Mouse (Mus musculus) midbrain, embryonic 10.5 days (tissue): ENCODE results near the gene Zfp827. TPM values are rescaled to one million over a fixed set of nuclear protein-coding genes. Genes with fewer than 3 reads are reported as not detected.
"Not testable (repeated sequence)": the region's sequence is repeated elsewhere in the genome, so short reads cannot be mapped to it uniquely, and the experiment has no call there.

Experiments used
- DNase-seq: peaks from one replicate; pipeline ENCODE4 v3.0.0-alpha.2; 2017; ENCODE audit warnings: low spot score
- H3K27ac ChIP-seq: fragments of 300-500 bp; sonication (generic); replicated peaks from 2 replicates; pipeline ENCODE4 v1.5.1; 2016; ENCODE audit warnings: mild to moderate bottlenecking
- H3K27me3 ChIP-seq: fragments of 300-500 bp; sonication (generic); 2 replicates; pipeline ENCODE4 v1.6.1; 2016; ENCODE audit warnings: low read depth, mild to moderate bottlenecking; ENCODE audit not compliant: poor library complexity, severe bottlenecking
- H3K36me3 ChIP-seq: fragments of 300-500 bp; sonication (generic); 2 replicates; pipeline ENCODE4 v1.6.1; 2016; ENCODE audit warnings: mild to moderate bottlenecking, moderate library complexity
- H3K4me1 ChIP-seq: fragments of 300-500 bp; sonication (generic); 2 replicates; pipeline ENCODE4 v1.6.1; 2016
- H3K4me3 ChIP-seq: fragments of 300-500 bp; sonication (generic); 2 replicates; pipeline ENCODE4 v1.5.1; 2016; ENCODE audit warnings: mild to moderate bottlenecking, moderate library complexity
- H3K9me3 ChIP-seq: fragments of 300-500 bp; sonication (generic); replicated peaks from 2 replicates; pipeline ENCODE4 v1.6.1; 2016; ENCODE audit warnings: mild to moderate bottlenecking
- WGBS: fragments of 180-500 bp; shearing (Covaris S2); methylation state at CpG from one replicate; pipeline ENCODE4 v1.1.7; 2016; 5-methylcytosine and 5-hydroxymethylcytosine counted together
- polyA plus RNA-seq: library from polyadenylated mRNA; unstranded; fragments of >200 nt; fragmentation: Nextera tagmentation; extraction: Ambion mirVana; gene quantifications from 2 replicates; pipeline ENCODE4 v1.2.1, GENCODE M21; 2016

Zfp827 gene
- polyA plus RNA-seq, 1 experiment from 2014 or later, result 4.5 TPM

DNA sequence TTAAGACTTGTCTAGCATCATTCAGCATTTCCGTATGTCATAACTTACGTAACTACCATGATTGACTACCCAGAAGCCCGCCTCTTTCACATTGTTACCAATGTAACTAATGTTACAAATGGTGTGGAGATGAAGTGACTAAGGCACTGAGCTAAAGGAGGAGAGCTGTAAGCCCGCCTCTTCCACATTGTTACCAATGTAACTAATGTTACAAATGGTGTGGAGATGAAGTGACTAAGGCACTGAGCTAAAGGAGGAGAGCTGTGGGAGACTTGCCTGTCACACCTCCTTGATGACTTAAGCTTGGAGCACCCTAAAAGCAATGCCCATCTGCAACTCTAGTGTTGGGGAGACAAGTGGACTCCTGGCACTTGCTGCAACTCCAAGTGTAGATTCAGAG, 100.3 kb downstream of the Zfp827 start:
- H3K36me3 ChIP-seq, result peaks cover 85% of the 10 kb centered on the region
- 91% methylated on average over 4 of the region's 4 CpGs for WGBS
- H3K9me3 ChIP-seq, H3K4me1 ChIP-seq, H3K27me3 ChIP-seq, H3K27ac ChIP-seq, DNase-seq, H3K4me3 ChIP-seq: not testable (repeated sequence)

DNA sequence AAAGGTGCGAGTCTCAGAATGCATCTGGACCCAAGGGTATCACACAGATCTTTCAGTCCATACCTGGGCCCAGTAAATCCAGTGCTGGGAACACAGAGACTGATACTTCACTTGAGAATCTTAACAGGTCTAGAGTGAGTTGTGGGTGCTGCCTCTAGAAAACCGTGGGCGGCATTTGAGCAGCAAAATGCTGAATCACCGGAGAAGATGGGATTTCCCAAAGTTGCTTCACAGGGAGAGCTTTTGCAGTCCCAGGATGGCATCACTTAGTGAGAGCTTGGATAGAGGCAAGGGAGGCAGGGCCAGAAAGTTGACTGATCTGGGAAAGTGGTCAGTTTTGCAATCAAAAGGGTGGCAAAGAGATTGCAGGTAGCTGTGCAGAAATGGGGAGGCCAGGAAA, 111.4 kb downstream of the Zfp827 start:
- Histone ChIP-seq H3K4me1 (no peaks in the 10 kb centered on the region), H3K36me3 (peaks cover 92% of the 10 kb centered on the region), H3K4me3 (no peak overlapping the region), H3K27ac (no peak overlapping the region), H3K9me3 (no peaks in the 10 kb centered on the region), H3K27me3 (no peaks in the 10 kb centered on the region)
- DNase-seq, result no peak
- 97% methylated on average over 4 of the region's 4 CpGs for WGBS

DNA sequence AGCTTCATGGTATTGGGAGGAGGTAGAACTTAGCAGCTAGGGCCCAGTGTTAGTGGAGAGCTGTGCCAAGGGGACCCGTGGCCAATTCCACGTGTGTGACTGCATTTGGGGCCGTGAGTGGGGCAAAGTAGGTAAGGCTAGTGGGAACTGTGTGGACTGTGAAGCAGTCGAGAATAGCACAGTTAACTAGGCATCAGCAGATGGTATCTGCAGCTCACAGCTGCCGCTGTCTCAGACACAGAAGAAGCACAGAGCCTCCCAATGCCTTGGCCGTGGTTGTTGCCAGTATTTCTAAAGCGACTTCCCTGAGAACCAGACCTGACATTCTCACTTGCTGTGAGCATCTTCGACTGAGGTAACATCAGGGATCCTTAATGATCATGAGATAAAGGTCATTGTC, 112.7 kb downstream of the Zfp827 start:
- Histone ChIP-seq H3K36me3 (peaks cover 95% of the 10 kb centered on the region), H3K9me3 (no peaks in the 10 kb centered on the region), H3K27ac (no peak overlapping the region), H3K4me3 (no peak overlapping the region), H3K4me1 (no peaks in the 10 kb centered on the region), H3K27me3 (no peaks in the 10 kb centered on the region)
- 94% methylated on average over 8 of the region's 8 CpGs for WGBS
- DNase-seq, result no peak

DNA sequence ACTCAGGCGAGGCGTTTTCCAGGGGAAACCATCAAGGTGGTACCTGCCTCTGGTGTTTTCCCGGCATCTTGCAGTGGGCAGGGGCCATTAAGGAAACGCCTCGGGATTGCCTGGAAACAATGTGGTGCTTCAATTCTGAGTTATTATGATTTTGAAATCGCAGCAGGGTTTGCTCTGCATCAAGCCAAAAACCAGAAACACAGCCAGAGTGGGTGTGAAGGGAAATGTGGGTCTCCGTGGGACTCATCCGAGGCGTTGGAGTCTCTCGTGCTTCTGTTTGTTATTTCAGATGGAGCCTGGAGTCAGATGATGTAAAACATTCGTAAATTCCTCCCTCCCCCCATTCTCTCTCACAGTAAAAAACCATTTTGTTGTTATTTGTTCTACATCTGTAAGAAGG, 113.4 kb downstream of the Zfp827 start:
- Histone ChIP-seq H3K27ac (no peak overlapping the region), H3K4me3 (no peak overlapping the region), H3K4me1 (no peaks in the 10 kb centered on the region), H3K27me3 (no peaks in the 10 kb centered on the region), H3K36me3 (peaks cover 95% of the 10 kb centered on the region), H3K9me3 (no peaks in the 10 kb centered on the region)
- 85% methylated on average over 11 of the region's 11 CpGs for WGBS
- no peak for DNase-seq

DNA sequence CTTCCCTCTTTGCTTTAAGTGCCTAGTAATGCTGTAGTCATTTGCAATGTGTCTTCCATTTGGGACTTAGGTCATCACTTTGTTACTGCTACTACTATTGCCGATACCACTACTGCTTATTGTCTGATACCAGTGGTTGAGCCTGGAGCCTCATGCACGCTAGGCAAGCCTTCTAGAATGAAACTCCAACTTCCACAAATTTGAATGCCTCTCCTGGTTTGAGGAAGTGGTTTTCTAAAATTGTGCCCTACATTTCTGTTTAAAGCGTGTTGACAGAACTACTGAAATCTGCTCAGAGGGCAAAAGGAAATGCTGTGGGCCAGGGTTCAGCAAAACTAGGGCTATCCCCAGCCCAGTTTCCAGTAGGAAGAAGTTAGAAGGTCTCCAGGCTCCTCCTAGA, 115.5 kb downstream of the Zfp827 start:
- H3K27ac ChIP-seq, result no peak overlapping the region
- no peak overlapping the region for H3K4me3 ChIP-seq
- H3K36me3 ChIP-seq, result peaks cover 85% of the 10 kb centered on the region
- 94% methylated on average over 3 of the region's 3 CpGs for WGBS
- no peak for DNase-seq
- H3K9me3 ChIP-seq, result no peaks in the 10 kb centered on the region
- H3K4me1 ChIP-seq, result no peaks in the 10 kb centered on the region
- no peaks in the 10 kb centered on the region for H3K27me3 ChIP-seq

DNA sequence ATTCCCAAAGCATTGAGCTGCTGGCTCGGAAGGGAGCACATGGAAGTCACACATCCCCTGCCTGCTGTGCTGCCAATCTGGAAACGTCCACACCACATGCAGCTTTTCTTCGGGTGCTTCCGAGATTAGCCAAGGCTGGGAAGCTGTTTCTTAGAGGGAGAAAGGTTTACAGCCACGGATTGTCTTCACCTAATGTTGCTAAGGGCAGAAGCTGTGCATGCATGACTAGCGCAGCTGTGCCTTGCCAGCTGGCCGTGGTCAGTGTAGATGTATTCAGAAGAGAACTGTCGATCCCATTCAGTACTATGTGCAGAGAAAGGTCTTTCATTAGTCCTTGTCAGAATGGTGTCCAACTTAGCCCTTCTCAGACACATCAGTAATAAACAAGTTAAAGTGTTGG, 117.0 kb downstream of the Zfp827 start:
- WGBS, result 83% methylated on average over 8 of the region's 8 CpGs
- no peak overlapping the region for H3K27ac ChIP-seq
- no peaks in the 10 kb centered on the region for H3K9me3 ChIP-seq
- peaks cover 80% of the 10 kb centered on the region for H3K36me3 ChIP-seq
- no peak for DNase-seq
- no peak overlapping the region for H3K4me3 ChIP-seq
- H3K27me3 ChIP-seq, result no peaks in the 10 kb centered on the region
- H3K4me1 ChIP-seq, result no peaks in the 10 kb centered on the region

DNA sequence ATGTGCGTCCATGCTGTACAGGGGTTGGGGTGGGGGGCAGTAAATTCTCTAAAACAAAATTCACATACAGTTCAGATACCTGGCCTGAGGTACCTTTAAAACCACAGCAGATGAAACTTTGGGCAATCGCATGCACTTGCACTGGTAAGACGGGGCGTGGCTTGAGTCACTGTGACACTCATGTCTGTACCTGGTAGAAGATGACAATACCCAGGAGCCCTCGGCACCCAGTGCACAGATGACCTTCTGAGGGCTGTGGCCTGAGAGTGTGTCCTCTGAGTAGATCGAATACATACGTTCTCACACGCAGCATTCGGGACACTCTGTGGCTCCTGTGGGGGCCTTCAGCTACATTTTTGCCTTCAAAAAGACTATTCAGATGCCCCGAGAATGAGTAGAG, 117.4 kb downstream of the Zfp827 start:
- H3K4me1 ChIP-seq, result no peaks in the 10 kb centered on the region
- no peak for DNase-seq
- H3K36me3 ChIP-seq, result peaks cover 79% of the 10 kb centered on the region
- no peak overlapping the region for H3K27ac ChIP-seq
- H3K9me3 ChIP-seq, result no peaks in the 10 kb centered on the region
- H3K4me3 ChIP-seq, result no peak overlapping the region
- H3K27me3 ChIP-seq, result no peaks in the 10 kb centered on the region
- 94% methylated on average over 10 of the region's 10 CpGs for WGBS

DNA sequence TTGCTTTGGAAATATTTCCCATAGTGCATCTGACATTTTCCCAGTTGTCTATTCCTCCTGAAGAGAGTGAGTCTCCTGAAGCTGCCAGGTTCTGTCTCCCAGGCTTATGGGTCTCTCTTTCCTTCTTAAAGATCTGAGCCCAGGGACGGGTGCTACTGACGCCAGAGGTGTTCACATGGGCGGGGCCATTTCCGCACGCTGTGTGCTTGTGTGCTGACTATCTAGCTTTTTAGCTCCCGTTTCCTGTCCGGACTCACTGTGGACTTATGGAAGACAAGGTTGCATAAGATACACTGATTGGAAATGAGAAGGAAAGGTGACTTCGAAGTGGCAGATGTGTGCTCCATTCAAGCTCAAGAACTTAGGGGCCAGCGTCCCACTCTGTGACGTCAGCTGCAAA, 120.6 kb downstream of the Zfp827 start:
- Histone ChIP-seq H3K9me3 (no peaks in the 10 kb centered on the region), H3K27me3 (no peaks in the 10 kb centered on the region), H3K4me1 (no peaks in the 10 kb centered on the region), H3K27ac (no peak overlapping the region), H3K36me3 (peaks cover 72% of the 10 kb centered on the region), H3K4me3 (no peak overlapping the region)
- 94% methylated on average over 10 of the region's 10 CpGs for WGBS
- no peak for DNase-seq

DNA sequence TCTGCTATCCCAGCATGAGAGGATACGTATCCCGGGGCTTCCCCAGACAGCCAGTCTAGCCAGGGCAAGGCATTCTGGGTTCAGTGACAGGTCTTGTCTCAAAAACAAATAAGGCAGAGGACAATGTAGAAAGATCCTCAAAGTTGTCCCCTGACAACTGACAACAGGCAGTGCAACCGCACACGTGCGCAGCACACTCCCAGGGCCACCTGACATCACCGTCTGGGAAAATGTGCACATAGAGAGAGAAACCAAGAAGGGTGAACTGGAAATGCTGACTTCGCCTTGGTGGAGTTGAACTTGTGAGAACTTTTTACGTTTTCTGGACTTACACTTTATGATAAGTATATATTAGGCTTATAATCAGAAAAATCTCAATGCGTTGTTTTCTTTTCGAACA, 121.6 kb downstream of the Zfp827 start:
- Histone ChIP-seq H3K9me3 (no peaks in the 10 kb centered on the region), H3K36me3 (peaks cover 73% of the 10 kb centered on the region), H3K4me1 (no peaks in the 10 kb centered on the region), H3K27ac (no peak overlapping the region), H3K4me3 (no peak overlapping the region), H3K27me3 (no peaks in the 10 kb centered on the region)
- DNase-seq, result no peak
- WGBS, result 93% methylated on average over 10 of the region's 10 CpGs

DNA sequence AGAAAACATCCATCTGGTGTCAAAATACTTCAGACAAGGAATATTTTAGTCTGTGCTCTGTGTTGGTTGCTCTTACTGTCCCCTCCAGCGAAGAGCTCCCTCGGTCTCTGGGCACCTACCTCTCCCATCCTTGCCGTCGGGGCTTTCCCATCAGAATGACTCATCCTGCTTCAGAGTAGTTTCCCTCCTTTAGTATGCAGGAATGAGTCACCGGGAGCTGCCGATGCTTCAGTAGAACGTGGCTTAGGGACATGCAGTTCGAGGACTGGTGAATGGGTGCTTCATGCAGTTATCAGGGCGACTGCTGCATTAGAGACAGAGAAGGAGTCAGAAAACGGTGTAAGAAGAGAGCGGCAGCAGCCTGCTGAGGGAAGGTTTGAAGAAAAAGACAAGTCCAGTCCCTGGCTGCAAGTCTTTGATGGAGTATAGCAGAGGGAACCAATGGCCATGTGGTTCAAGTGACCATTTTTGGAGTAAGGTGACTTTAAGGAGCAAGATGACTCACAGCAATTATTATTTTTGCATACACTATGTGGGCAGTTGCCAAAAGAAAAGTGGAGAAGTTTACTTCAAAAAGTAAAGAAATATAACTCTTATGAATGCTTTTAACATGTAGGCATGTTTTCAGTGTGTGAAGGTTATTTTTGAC, 122.4 kb downstream of the Zfp827 start:
- Histone ChIP-seq H3K27ac (no peak overlapping the region), H3K36me3 (peaks cover 70% of the 10 kb centered on the region)

DNA sequence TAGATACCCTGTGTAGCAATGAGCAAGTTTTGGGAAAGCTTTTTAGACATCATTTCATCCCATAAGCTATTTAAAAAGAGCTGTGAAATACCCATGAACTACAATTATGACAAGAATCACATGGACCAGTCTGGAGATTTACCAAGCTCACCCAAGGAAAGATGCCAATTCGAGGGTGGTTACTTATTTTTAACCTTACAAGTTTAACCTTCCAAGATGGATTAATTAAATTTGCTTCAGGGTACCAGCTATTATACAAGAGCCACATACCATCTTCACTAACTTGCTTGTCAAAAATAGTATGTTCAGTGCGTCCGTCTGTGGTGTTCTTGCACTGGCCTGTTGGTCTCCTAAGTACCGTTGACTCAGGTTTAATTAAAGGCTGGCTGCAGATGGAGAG, 123.4 kb downstream of the Zfp827 start:
- Histone ChIP-seq H3K4me3 (no peak overlapping the region), H3K27ac (no peak overlapping the region), H3K27me3 (no peaks in the 10 kb centered on the region), H3K4me1 (no peaks in the 10 kb centered on the region), H3K9me3 (no peaks in the 10 kb centered on the region), H3K36me3 (peaks cover 68% of the 10 kb centered on the region)
- no peak for DNase-seq
- WGBS, result 95% methylated on average over 4 of the region's 4 CpGs

More for the DNA sequence above, 122.4 kb downstream of the Zfp827 start:
- Histone ChIP-seq H3K9me3 (no peaks in the 10 kb centered on the region), H3K27me3 (no peaks in the 10 kb centered on the region), H3K4me3 (no peak overlapping the region), H3K4me1 (no peaks in the 10 kb centered on the region)
- 83% methylated on average over 11 of the region's 11 CpGs for WGBS
- no peak for DNase-seq

DNA sequence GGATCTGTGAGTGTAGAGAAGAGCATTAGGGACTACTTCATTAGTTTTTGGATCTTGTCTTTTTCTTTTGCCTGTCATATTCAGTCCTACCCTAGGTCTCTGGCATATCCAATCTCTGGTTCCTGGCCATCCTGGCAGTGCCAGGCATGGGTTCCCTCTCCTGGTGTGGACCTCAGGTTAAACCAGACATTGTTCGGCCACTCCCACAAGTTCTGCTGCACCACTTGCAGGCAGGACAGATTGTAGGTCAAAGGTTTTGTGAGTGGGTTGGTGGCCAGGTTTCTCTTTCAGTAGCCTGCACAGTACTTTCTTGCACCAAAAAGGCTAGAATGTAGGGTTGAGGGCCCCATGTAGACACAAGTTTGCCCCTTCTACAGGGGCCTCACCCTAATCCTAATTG, 125.0 kb downstream of the Zfp827 start:
- 93% methylated on average over 1 of the region's 1 CpGs for WGBS
- no peaks in the 10 kb centered on the region for H3K27me3 ChIP-seq
- H3K4me3 ChIP-seq, result no peak overlapping the region
- DNase-seq, result no peak
- no peaks in the 10 kb centered on the region for H3K9me3 ChIP-seq
- peaks cover 2% of the 10 kb centered on the region; the same call in 1 of the 2 replicates for H3K4me1 ChIP-seq
- peaks cover 71% of the 10 kb centered on the region for H3K36me3 ChIP-seq
- no peak overlapping the region for H3K27ac ChIP-seq

DNA sequence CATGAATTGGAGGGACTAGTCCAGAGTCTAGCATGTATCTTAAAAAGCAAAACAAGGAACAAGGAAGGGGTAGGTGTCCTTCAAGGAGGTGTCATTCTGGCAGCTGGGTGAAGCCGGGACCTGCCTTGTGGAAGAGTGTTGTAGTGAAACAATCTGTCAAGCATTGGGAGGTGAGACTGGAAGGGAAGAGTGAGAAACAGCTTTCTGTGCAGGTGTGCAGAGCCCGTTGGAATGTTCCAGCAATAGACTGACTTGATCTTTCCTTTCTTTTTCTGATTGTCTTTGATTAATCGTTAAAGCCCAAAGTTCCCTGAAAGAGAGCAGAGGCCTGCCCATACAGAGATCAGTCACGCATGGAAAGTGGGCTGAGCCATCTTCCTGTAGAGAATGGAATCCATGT, 125.4 kb downstream of the Zfp827 start:
- WGBS, result 91% methylated on average over 4 of the region's 4 CpGs
- no peak overlapping the region for H3K4me3 ChIP-seq
- H3K27me3 ChIP-seq, result no peaks in the 10 kb centered on the region
- H3K36me3 ChIP-seq, result peaks cover 74% of the 10 kb centered on the region
- H3K9me3 ChIP-seq, result no peaks in the 10 kb centered on the region
- no peak overlapping the region for H3K27ac ChIP-seq
- no peak for DNase-seq
- H3K4me1 ChIP-seq, result peaks cover 4% of the 10 kb centered on the region; the same call in 1 of the 2 replicates
